Comparison of ENCODE assay signal across 20 mouse cellular contexts in genomic region chr8:118037801-118038200, GRCm38 (mm10).
DNase-seq lines count a peak whose midpoint lies in the region; ATAC-seq lines count a peak whose summit lies in the region.
"Had no signal": no experiment of that assay in that cellular context is flagged by ENCODE, and none has a peak within 500 bp of the region (broad histone marks: within the 10 kb centered on the region; RNA-seq: fewer than 3 reads in every experiment).

No protein-coding gene starts in this region.

- H3K4me1 ChIP-seq in midbrain, embryonic 11.5 days (ENCODE audit: control insufficient read depth, insufficient read depth, low read length) = no peaks in the 10 kb centered on the region
- peaks cover 16% of the 10 kb centered on the region for H3K4me1 ChIP-seq in midbrain, embryonic 15.5 days
- H3K4me1 ChIP-seq: embryonic facial prominence, embryonic 13.5 days; embryonic facial prominence, embryonic 15.5 days had no signal

- no peak overlapping the region for H3K4me2 ChIP-seq in midbrain, embryonic 11.5 days
- no peak overlapping the region for H3K4me2 ChIP-seq in midbrain, embryonic 15.5 days
- H3K4me2 ChIP-seq: embryonic facial prominence, embryonic 13.5 days; embryonic facial prominence, embryonic 15.5 days; forebrain, embryonic 12.5 days had no signal

- H3K36me3 ChIP-seq in midbrain, embryonic 11.5 days (ENCODE audit: control insufficient read depth, insufficient read depth, low read length) = no peaks in the 10 kb centered on the region
- H3K36me3 ChIP-seq in midbrain, embryonic 15.5 days (replicated peaks) = no peaks in the 10 kb centered on the region
- H3K36me3 ChIP-seq: embryonic facial prominence, embryonic 13.5 days; embryonic facial prominence, embryonic 15.5 days; forebrain, embryonic 10.5 days; forebrain, embryonic 12.5 days had no signal

- DNase-seq in embryo, embryonic 10.5 days (ENCODE audit: low spot score) = peak; percentile 21
- no peak for DNase-seq in embryo, embryonic 9.5 days (ENCODE audit: extremely low spot score)
- DNase-seq in midbrain, embryonic 11.5 days (ENCODE audit: low spot score, missing footprints) = peak; percentile 68
- DNase-seq: adrenal gland, adult 2 months; adrenal gland, postnatal 10 days; adrenal gland, postnatal 25 days; cerebellum, adult 11 months; cerebellum, adult 18-20 months; cerebellum, adult 8-10 months; cerebellum, adult 9-11 months; cerebellum, postnatal 14 days; cerebellum, postnatal 36 days had no signal

- no peak overlapping the region for H3K9ac ChIP-seq in midbrain, embryonic 11.5 days (ENCODE audit: low read length)
- no peak overlapping the region for H3K9ac ChIP-seq in midbrain, embryonic 15.5 days
- H3K9ac ChIP-seq: embryonic facial prominence, embryonic 13.5 days; embryonic facial prominence, embryonic 15.5 days; forebrain, embryonic 12.5 days had no signal

- no peak overlapping the region for H3K27ac ChIP-seq in midbrain, embryonic 11.5 days (ENCODE audit: low read depth, low read length)
- no peak overlapping the region for H3K27ac ChIP-seq in midbrain, embryonic 15.5 days
- H3K27ac ChIP-seq: embryonic facial prominence, embryonic 13.5 days; embryonic facial prominence, embryonic 15.5 days; forebrain, embryonic 10.5 days; forebrain, embryonic 12.5 days had no signal

- H3K9me3 ChIP-seq in midbrain, embryonic 11.5 days (ENCODE audit: control insufficient read depth, low read length) = no peaks in the 10 kb centered on the region
- no peaks in the 10 kb centered on the region for H3K9me3 ChIP-seq in midbrain, embryonic 15.5 days
- H3K9me3 ChIP-seq: embryonic facial prominence, embryonic 13.5 days; embryonic facial prominence, embryonic 15.5 days; forebrain, embryonic 10.5 days; forebrain, embryonic 12.5 days had no signal

- WGBS in midbrain, embryonic 11.5 days = 78% methylated on average over 4 of the region's 4 CpGs
- WGBS in midbrain, embryonic 15.5 days = 86% methylated on average over 4 of the region's 4 CpGs

- H3K4me3 ChIP-seq in midbrain, embryonic 11.5 days (ENCODE audit: low read depth, low read length) = no peak overlapping the region
- H3K4me3 ChIP-seq in midbrain, embryonic 15.5 days = no peak overlapping the region
- H3K4me3 ChIP-seq: embryonic facial prominence, embryonic 13.5 days; embryonic facial prominence, embryonic 15.5 days; erythroblast, embryonic 14.5 days; forebrain, embryonic 10.5 days; forebrain, embryonic 12.5 days had no signal

- no peak for ATAC-seq in midbrain, embryonic 11.5 days (ENCODE audit: low FRiP score)
- no peak for ATAC-seq in midbrain, embryonic 15.5 days (replicated peaks)
- ATAC-seq: forebrain, embryonic 14.5 days; forebrain, embryonic 16.5 days had no signal

- no peaks in the 10 kb centered on the region for H3K27me3 ChIP-seq in midbrain, embryonic 11.5 days (ENCODE audit: control insufficient read depth, insufficient read depth, low read length)
- no peaks in the 10 kb centered on the region for H3K27me3 ChIP-seq in midbrain, embryonic 15.5 days (replicated peaks)
- H3K27me3 ChIP-seq: embryonic facial prominence, embryonic 13.5 days; embryonic facial prominence, embryonic 15.5 days had no signal
